Mouse (Mus musculus) hindlimb bud, embryonic 11.5 days (tissue): ENCODE results near the gene Smok2b.
"Not testable (repeated sequence)": the region's sequence is repeated elsewhere in the genome, so short reads cannot be mapped to it uniquely, and the experiment has no call there.

Experiments
- DNase-seq: peaks from one replicate; pipeline ENCODE4 v3.0.0-alpha.2; 2012; ENCODE audit warnings: low read depth, low spot score; ENCODE audit errors: extremely low spot score

Gene Smok2b

GRCm38 (mm10) chr17:13239461-13239860, 9.4 kb downstream of the Smok2b start:
- DNase-seq, result not testable (repeated sequence)

- DNase-seq, result not testable (repeated sequence)
Measured at GRCm38 (mm10) chr17:13240807-13241727, 11.0 kb downstream of the Smok2b start.

- DNase-seq, result not testable (repeated sequence)
Measured at GRCm38 (mm10) chr17:13254786-13255185, 24.7 kb downstream of the Smok2b start.
